Mouse (Mus musculus): ENCODE results near the gene Mbtd1. TPM values are rescaled to one million over a fixed set of nuclear protein-coding genes. Genes with fewer than 3 reads are reported as not detected.
"Not testable (repeated sequence)": the region's sequence is repeated elsewhere in the genome, so short reads cannot be mapped to it uniquely, and the experiment has no call there.

The Mbtd1 gene
- total RNA-seq (2015) (37.2 and 48.3 TPM in 2 replicates), total RNA-seq (2017) (25.4 and 37.9 TPM in 2 replicates)

- peak; percentile 80 for ATAC-seq (ENCODE audit: poor library complexity, severe bottlenecking)
Measured at GRCm38 (mm10) chr11:93885572-93886410, at the start of gene Mbtd1, which contains the start of gene Utp18. Gene Mbtd1 (plus strand): TSS chr11:93885852. Gene Utp18 (minus strand): TSS chr11:93885766.

DNA sequence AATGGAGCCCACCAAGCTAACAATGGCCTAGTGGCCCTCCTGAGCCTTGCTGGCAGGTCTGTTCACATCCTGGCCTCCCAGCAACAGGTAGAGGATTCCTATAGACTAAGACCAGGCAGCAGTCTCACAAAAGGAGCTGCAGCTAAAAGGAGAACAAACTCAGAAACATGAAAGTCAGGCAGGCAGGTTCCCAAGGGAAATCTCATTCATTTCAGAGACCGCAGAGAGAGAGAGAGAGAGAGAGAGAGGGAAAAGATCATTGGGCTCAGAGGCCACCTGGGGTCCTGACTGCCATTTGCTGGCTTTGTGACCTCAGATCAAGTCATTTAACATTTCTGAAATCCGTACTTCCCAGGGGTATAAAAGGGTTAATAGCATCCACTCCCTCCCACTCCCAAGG, 38.3 kb upstream of the Mbtd1 start:
- ATAC-seq (ENCODE audit: poor library complexity, severe bottlenecking), result no peak

- no peak for ATAC-seq (ENCODE audit: poor library complexity, severe bottlenecking)
Measured at GRCm38 (mm10) chr11:93852546-93852945, 33.1 kb upstream of the Mbtd1 start.

- ATAC-seq (ENCODE audit: poor library complexity, severe bottlenecking), result peak; percentile 80
Measured at GRCm38 (mm10) chr11:93856284-93856955, 29.2 kb upstream of the Mbtd1 start.

GRCm38 (mm10) chr11:93860540-93861172, 25.0 kb upstream of the Mbtd1 start:
- ATAC-seq (ENCODE audit: poor library complexity, severe bottlenecking), result no peak

DNA sequence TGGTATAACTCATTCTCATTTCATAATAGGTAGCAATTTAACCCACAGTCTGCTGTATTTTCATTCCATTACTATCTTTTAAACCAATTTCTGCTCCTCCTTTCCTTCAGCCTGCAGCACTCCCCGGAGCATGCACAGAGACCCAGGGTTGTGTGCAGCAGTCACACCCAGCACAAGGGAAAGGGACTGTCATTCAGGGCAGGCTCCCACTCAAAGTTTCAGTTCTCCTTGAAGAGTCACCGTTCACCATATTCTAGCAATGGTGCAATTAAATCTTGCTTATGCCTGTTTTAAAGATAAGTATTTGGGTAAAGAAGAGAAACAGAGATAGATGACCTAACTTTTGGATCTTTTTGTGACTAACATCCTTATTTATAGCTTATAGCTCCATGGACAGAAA, 24.5 kb upstream of the Mbtd1 start:
- ATAC-seq (ENCODE audit: poor library complexity, severe bottlenecking), result peak; percentile 94

- no peak for ATAC-seq (ENCODE audit: poor library complexity, severe bottlenecking)
Measured at GRCm38 (mm10) chr11:93862045-93862623, 23.5 kb upstream of the Mbtd1 start.

GRCm38 (mm10) chr11:93862638-93863037, 23.0 kb upstream of the Mbtd1 start:
- no peak for ATAC-seq (ENCODE audit: poor library complexity, severe bottlenecking)

GRCm38 (mm10) chr11:93884068-93884467, 1.6 kb upstream of the Mbtd1 start:
- ATAC-seq (ENCODE audit: poor library complexity, severe bottlenecking), result no peak

DNA sequence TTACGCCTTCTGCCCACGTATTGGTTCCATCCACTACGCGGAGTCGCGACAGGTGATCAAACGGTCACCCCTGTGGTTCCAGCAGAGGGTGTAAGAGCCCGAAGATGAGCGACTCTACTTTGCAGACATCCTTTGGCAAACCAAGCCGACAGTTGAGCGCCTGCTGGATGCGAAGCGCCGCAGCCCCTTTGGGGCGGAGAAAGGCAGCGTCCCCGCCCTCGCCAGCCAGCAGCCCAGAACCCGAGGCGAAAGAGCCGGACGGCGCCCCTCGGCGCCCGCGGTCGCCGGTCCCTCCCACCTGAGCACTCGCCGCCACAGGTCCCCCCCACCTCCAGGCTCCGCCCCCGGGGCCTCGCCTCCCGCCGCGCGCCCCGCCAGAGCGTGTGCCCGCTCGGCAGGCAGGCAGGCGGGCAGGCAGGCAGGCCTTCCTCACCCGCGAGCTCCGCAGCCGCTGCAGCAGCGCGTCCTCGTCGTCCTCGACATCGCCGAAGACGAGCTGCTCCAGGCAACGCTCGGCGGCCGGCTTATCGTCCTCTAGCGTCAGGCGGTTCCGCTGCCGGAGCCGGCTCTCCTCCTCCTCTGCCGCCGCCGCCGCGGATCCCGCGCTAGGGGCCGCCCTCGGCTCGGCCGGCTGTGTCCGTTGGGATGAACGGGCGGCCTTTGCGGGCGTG, 616 bp upstream of the Mbtd1 start:
- ATAC-seq (ENCODE audit: poor library complexity, severe bottlenecking), result peak; percentile 48

GRCm38 (mm10) chr11:93886411-93887079, 893 bp downstream of the Mbtd1 start:
- peak; percentile 1; the same call in 1 of the 2 replicates for ATAC-seq (ENCODE audit: poor library complexity, severe bottlenecking)

DNA sequence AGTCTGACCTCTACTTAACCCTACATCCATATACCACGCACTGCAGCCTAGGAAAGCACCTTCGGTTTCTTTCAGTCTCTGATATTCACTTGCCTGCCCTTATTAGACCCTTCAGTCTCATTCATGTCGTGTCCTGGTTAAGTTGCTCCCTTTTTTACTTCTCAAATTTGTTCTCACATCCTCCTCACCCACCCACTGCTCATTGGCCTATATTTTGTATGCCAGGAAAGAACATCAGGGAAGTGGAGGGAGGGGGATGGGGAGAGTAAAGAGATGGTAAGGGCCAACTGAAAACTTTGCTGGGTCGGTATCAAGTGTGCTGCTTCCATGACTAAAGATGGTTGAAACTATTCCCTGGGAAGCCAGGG, 1.4 kb downstream of the Mbtd1 start:
- peak; percentile 11 for ATAC-seq (ENCODE audit: poor library complexity, severe bottlenecking)

- ATAC-seq (ENCODE audit: poor library complexity, severe bottlenecking), result no peak
Measured at GRCm38 (mm10) chr11:93897732-93898131, 12.1 kb downstream of the Mbtd1 start.

DNA sequence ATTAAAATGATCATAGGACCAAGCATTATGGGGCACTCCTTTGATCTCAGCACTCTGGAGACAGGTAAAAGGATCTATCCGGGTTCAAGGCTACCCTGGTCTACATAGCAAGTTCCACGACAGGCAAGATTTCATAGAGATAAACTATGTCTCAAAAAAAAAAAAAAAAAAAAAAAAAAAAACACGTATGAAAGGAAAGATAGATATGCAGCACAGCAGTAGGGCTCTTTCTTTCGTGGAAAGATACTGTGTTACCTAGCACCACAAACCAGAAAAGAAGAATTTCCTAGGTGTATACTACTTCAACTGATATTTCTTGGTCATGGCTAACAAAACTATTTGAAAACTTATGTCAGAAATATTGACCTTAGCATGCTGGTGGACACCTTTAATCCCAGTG, 21.2 kb downstream of the Mbtd1 start:
- no peak for ATAC-seq (ENCODE audit: poor library complexity, severe bottlenecking)

DNA sequence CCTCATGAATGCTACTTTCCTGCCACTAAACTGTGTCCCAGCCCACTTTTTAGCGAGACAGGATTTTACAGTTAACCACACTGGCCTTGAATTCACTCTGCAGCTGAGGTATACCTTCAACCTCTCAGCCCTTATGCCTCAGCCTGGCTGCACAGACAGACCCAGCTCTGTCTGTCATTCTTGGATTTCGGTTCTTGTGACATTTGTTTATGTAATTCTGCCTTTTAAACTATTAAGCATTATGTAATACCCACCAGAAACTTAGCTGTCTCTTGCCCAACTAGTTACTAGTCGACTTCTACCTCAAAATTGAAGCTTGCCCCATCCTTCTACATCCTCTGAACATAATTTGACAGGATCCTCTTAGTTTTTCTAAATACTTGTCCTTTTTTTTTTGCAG, 22.2 kb downstream of the Mbtd1 start:
- peak; percentile 49 for ATAC-seq (ENCODE audit: poor library complexity, severe bottlenecking)

DNA sequence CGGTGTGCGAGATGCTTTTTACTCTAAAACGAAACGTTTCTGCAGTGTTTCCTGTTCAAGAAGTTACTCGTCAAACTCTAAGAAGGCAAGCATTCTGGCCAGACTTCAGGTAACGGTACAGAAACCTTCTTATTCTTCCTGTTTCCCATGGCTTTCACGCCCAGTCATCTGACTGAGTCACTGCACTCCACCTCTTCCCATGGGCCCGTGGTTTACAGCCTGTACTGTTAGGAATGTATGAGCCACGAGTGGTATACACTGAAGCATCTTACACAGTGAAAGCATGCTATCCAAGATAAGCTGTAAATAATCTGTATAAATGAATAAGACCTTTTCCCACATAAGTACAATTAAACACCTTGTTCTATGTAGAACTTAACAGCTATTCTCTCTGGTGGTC, 23.2 kb downstream of the Mbtd1 start:
- no peak for ATAC-seq (ENCODE audit: poor library complexity, severe bottlenecking)

DNA sequence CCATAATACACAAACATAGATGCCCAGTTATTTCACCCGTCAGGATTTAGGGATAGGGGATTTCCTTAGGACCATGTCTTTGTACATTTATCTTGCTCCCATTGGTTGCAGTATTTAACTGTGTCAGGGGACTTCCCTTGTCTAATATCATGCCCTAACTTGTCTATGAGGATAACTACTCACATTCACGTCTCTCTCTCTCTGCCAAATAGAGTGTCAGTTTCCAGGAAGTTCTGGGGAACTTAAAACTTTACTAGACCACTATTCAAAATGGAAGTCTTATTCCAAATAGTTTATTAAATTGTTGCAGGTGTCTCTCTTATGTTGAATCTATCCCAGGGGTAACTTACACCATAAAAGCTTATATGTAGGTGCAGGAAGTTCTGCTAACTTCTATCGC, 26.0 kb downstream of the Mbtd1 start:
- ATAC-seq (ENCODE audit: poor library complexity, severe bottlenecking), result no peak

- ATAC-seq (ENCODE audit: poor library complexity, severe bottlenecking), result not testable (repeated sequence)
Measured at GRCm38 (mm10) chr11:93915019-93915418, 29.4 kb downstream of the Mbtd1 start.

- no peak for ATAC-seq (ENCODE audit: poor library complexity, severe bottlenecking)
Measured at GRCm38 (mm10) chr11:93929106-93929505, 43.5 kb downstream of the Mbtd1 start.

GRCm38 (mm10) chr11:93940906-93941305, 55.3 kb downstream of the Mbtd1 start:
- peak; percentile 87 for ATAC-seq (ENCODE audit: poor library complexity, severe bottlenecking)
